Mouse (Mus musculus): ENCODE data around the gene Gpr37l1. TPM values are rescaled to one million over a fixed set of nuclear protein-coding genes. Genes with fewer than 3 reads are reported as not detected.
"Not testable (repeated sequence)": the region's sequence is repeated elsewhere in the genome, so short reads cannot be mapped to it uniquely, and the experiment has no call there.

The Gpr37l1 gene
- polyA plus RNA-seq, 1 experiment = 2.2 TPM

DNA sequence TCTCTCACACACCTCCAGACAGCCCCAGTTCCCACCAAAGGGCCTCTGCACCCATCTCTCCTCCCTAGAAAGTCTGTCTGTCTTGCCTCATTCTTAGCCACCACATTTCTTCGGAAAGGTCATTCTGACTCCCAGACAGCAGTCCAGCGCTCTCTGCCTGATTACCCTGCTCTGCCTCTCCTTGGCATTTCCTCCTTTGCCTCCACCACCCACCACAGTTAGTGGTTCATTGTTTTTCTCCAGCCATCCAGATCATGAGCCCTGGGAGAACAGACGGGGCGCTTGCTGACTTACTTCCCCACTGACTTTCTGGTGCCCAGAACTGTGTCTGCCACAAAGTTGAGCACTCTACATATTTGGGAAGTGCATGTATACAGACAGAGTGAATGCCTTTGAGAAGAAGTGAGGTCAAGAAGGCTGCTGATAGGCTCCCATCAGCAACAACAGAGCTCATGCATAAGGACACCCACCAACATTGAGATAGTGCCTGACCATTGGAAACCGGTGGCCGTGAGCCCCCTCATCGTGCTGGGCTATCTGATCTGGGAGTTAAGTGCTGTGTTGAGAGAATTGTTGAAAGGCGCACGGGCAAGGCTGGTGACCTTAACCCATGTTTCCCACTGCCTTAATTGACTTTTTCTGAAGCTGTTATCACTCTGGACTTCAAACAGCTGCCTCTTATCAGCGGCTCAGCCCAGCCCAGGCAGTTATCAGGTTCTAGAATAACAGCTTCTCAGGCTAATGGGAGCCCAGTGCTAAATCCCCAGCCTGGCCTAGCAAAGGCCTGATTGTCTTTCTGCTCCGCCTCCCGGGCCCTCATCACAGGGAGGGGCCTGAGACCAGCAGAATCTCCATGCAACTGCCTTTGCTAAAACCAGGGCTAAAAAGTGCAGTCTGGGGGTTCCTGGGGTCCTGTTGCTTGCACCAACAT, 37.0 kb upstream of the Gpr37l1 start:
- TF ChIP-seq POLR2A (IDR thresholded peaks at IDR 0.05; ENCODE audit: low read depth, low read length) = no peak
- TF ChIP-seq CTCF (IDR thresholded peaks at IDR 0.05; ENCODE audit: extremely low read depth, insufficient read length, insufficient replicate concordance, low read depth, low read length) = no peak
- Histone ChIP-seq H3K4me1 (ENCODE audit: control insufficient read depth, insufficient read depth, insufficient read length, low read length) (peaks cover 43% of the 10 kb centered on the region), H3K4me3 (ENCODE audit: low read depth, low read length) (no peak overlapping the region), H3K36me3 (ENCODE audit: control insufficient read depth, insufficient read depth, low read length) (no peaks in the 10 kb centered on the region), H3K27me3 (ENCODE audit: control insufficient read depth, insufficient read depth, low read length) (no peaks in the 10 kb centered on the region), H3K27ac (ENCODE audit: insufficient read depth, low read depth, low read length) (peak overlapping the region; percentile 94)
- 19% methylated on average over 12 of the region's 12 CpGs for WGBS

DNA sequence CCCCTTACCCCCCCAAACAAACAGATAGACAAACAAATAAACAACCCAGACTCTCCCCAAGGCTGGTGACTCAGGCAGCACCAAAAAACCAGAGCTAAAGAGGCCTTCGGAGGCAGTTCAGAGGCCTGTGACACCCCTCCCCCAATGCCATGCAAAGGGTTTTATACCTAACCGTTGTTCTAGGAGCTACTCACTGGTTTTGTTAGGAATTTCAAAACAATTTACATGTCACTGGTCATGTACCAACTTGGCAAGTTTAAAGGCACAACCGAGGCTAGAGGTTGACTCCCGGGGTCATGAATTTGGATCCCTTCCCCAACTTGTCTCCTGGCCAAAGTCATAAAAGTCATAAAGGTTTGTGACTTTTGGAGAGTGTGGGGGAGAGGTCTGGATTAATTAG, 32.9 kb upstream of the Gpr37l1 start:
- TF ChIP-seq POLR2A (IDR thresholded peaks at IDR 0.05; ENCODE audit: low read depth, low read length) = no peak
- TF ChIP-seq CTCF (IDR thresholded peaks at IDR 0.05; ENCODE audit: extremely low read depth, insufficient read length, insufficient replicate concordance, low read depth, low read length) = no peak
- Histone ChIP-seq H3K27ac (ENCODE audit: insufficient read depth, low read depth, low read length) (no peak overlapping the region), H3K4me1 (ENCODE audit: control insufficient read depth, insufficient read depth, insufficient read length, low read length) (peaks cover 54% of the 10 kb centered on the region), H3K27me3 (ENCODE audit: control insufficient read depth, insufficient read depth, low read length) (no peaks in the 10 kb centered on the region), H3K36me3 (ENCODE audit: control insufficient read depth, insufficient read depth, low read length) (no peaks in the 10 kb centered on the region), H3K4me3 (ENCODE audit: low read depth, low read length) (no peak overlapping the region)
- WGBS = 46% methylated on average over 4 of the region's 4 CpGs

DNA sequence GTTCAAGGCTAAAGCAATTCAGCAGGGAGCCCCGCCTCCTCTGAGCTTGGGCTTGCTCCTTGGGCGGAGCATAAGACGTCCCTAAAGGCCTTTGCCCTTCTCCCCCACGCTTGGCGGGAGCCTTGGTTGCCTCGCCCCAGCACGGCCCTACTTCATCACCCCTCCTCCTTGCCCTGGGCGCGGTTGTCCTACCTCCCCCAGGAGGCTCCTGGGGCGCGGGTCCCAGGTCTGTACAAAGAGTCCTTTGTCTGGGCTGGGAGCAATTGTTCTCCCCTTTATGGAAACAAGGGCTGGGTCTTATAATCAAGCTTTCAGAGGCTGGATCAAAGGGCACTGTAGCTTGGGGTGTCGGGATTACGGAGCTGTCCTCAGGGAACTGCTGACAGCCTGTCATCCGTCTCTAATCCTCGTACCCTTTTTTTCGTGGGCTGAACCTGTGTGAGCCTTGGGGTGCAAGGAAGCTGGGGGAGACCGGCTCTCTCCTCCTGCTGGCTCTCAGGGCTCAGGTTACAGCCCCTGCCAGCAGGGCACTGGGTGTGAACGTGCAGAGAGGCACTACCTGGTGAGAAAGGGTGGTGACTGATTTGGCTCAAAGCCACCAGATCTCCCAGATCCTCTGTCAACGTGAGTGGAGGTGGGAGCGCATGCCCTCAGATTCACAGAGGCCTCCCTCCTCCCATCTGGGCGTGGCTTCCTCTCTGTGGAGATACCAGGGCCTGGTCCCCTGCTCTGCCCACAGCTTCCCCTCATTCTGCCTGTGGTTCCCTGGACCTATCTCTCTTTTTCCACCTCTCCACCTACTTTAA, 31.7 kb upstream of the Gpr37l1 start:
- H3K36me3 ChIP-seq (ENCODE audit: control insufficient read depth, insufficient read depth, low read length) = no peaks in the 10 kb centered on the region
- peak overlapping the region; percentile 37 for H3K4me3 ChIP-seq (ENCODE audit: low read depth, low read length)
- WGBS = 11% methylated on average over 21 of the region's 21 CpGs
- peak; percentile 29; the same call in 1 of the 2 replicates for TF ChIP-seq POLR2A (IDR thresholded peaks at IDR 0.05; ENCODE audit: low read depth, low read length)
- no peak; the same call in 1 of the 2 replicates for TF ChIP-seq CTCF (IDR thresholded peaks at IDR 0.05; ENCODE audit: extremely low read depth, insufficient read length, insufficient replicate concordance, low read depth, low read length)
- H3K27ac ChIP-seq (ENCODE audit: insufficient read depth, low read depth, low read length) = peak overlapping the region; percentile 97
- H3K4me1 ChIP-seq (ENCODE audit: control insufficient read depth, insufficient read depth, insufficient read length, low read length) = peaks cover 45% of the 10 kb centered on the region
- H3K27me3 ChIP-seq (ENCODE audit: control insufficient read depth, insufficient read depth, low read length) = no peaks in the 10 kb centered on the region

DNA sequence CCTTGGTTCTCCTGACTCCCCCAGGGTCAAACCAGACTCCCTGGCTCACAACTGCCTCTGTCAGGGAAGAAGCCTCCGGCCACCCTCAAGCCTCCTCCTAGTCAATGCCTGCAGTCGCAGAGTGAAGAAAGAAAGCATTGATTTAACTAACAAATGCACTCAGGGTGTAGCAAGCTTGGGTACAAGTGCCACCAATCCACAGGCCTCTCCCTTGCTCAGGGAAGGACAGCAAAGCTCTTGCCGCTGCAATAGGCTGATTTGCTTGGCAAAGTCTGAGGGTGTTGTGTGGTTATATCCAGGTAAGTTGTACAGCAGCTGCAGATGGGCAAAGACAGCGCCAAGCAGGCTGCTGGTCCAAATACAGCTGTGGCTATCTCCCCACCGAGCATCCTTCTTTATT, 30.9 kb upstream of the Gpr37l1 start:
- Histone ChIP-seq H3K27me3 (ENCODE audit: control insufficient read depth, insufficient read depth, low read length) (no peaks in the 10 kb centered on the region), H3K36me3 (ENCODE audit: control insufficient read depth, insufficient read depth, low read length) (no peaks in the 10 kb centered on the region), H3K27ac (ENCODE audit: insufficient read depth, low read depth, low read length) (peak overlapping the region; percentile 97), H3K4me1 (ENCODE audit: control insufficient read depth, insufficient read depth, insufficient read length, low read length) (peaks cover 38% of the 10 kb centered on the region), H3K4me3 (ENCODE audit: low read depth, low read length) (no peak overlapping the region)
- WGBS = 29% methylated on average over 5 of the region's 5 CpGs
- TF ChIP-seq POLR2A (IDR thresholded peaks at IDR 0.05; ENCODE audit: low read depth, low read length) (no peak), CTCF (IDR thresholded peaks at IDR 0.05; ENCODE audit: extremely low read depth, insufficient read length, insufficient replicate concordance, low read depth, low read length) (no peak)

DNA sequence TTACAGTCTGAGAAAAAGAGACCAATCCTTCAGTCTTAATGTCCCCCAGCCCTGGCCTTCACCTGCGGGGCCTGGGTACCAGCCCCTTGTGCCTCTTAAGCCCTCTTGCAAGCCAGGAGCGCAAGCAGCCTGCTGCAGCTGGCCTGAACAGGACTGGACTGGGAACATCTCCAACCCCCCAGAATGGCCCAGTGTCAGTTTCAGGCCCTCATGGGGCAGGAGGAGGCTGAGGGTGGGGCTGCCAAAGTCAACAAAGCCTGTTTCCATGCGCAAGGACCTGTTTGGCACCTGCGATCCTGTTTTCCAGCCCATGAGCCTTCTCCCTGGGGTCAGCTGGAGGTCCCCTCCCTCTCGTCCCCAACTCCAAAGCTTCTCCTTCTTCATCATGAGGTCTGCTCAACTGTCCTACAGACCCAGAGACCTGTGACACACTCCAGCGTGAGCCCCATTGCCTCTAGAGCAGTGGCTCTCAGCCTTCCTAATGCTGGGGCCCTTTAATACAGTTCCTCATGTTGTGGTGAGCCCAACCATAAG, 28.5 kb upstream of the Gpr37l1 start:
- Histone ChIP-seq H3K27me3 (ENCODE audit: control insufficient read depth, insufficient read depth, low read length) (no peaks in the 10 kb centered on the region), H3K4me1 (ENCODE audit: control insufficient read depth, insufficient read depth, insufficient read length, low read length) (peaks cover 30% of the 10 kb centered on the region), H3K36me3 (ENCODE audit: control insufficient read depth, insufficient read depth, low read length) (no peaks in the 10 kb centered on the region), H3K4me3 (ENCODE audit: low read depth, low read length) (no peak overlapping the region), H3K27ac (ENCODE audit: insufficient read depth, low read depth, low read length) (peak overlapping the region; percentile 59)
- 33% methylated on average over 6 of the region's 6 CpGs for WGBS
- no peak for TF ChIP-seq CTCF (IDR thresholded peaks at IDR 0.05; ENCODE audit: extremely low read depth, insufficient read length, insufficient replicate concordance, low read depth, low read length)
- no peak for TF ChIP-seq POLR2A (IDR thresholded peaks at IDR 0.05; ENCODE audit: low read depth, low read length)

DNA sequence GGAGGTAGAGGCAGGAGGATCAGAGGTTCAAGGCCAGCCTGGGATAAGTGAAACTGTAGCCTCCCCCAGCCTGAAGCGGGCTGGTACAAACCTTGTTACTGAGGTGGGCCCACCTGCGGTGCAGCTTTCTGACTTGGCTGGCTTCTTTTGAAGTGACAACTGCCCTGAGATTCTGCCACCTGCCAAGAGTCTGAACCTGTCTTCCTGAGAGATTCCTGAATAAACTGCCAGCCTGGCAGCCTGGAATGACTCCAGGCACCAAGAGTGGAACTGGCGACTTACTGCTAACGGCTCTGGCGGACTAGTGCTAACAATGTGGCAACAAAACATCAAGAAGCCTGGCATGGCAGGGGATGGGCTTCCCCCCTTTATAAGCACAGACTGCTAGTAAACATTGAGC, 26.9 kb upstream of the Gpr37l1 start:
- H3K27ac ChIP-seq (ENCODE audit: insufficient read depth, low read depth, low read length); H3K4me3 ChIP-seq (ENCODE audit: low read depth, low read length); H3K36me3 ChIP-seq (ENCODE audit: control insufficient read depth, insufficient read depth, low read length); H3K27me3 ChIP-seq (ENCODE audit: control insufficient read depth, insufficient read depth, low read length): not testable (repeated sequence)
- H3K4me1 ChIP-seq (ENCODE audit: control insufficient read depth, insufficient read depth, insufficient read length, low read length) = peaks cover 22% of the 10 kb centered on the region
- WGBS = 34% methylated on average over 5 of the region's 5 CpGs

DNA sequence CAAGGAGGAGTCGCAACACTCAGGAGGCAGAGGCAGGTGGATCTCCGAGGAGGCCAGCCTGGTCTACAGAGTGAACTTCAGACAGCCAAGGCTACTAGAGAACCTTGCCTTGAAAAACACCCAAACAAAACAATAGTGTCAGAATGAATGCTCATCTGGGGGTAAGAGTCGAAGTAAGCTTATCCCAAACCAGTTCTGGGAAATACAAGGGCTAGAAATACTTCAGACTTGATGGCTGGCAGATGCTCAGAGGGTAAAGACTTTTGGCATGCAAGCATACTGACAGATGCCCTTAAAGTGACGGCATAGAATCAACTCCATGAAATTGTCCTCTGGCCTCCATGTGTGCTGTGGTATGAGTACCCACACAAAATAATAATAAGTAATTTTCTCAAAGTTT, 21.7 kb upstream of the Gpr37l1 start:
- peaks cover 10% of the 10 kb centered on the region; the same call in 1 of the 2 replicates for H3K4me1 ChIP-seq (ENCODE audit: control insufficient read depth, insufficient read depth, insufficient read length, low read length)
- H3K4me3 ChIP-seq (ENCODE audit: low read depth, low read length) = no peak overlapping the region
- H3K27ac ChIP-seq (ENCODE audit: insufficient read depth, low read depth, low read length) = no peak overlapping the region
- H3K36me3 ChIP-seq (ENCODE audit: control insufficient read depth, insufficient read depth, low read length) = no peaks in the 10 kb centered on the region
- WGBS = 87% methylated on average over 4 of the region's 4 CpGs
- TF ChIP-seq CTCF (IDR thresholded peaks at IDR 0.05; ENCODE audit: extremely low read depth, insufficient read length, insufficient replicate concordance, low read depth, low read length) = no peak
- TF ChIP-seq POLR2A (IDR thresholded peaks at IDR 0.05; ENCODE audit: low read depth, low read length) = no peak
- no peaks in the 10 kb centered on the region for H3K27me3 ChIP-seq (ENCODE audit: control insufficient read depth, insufficient read depth, low read length)

Data from small intestine, adult 2 months (tissue).